Mouse (Mus musculus) neural tube, embryonic 11.5 days (tissue): Measurements from ENCODE around the gene Cmc4. TPM values are rescaled to one million over a fixed set of nuclear protein-coding genes. Genes with fewer than 3 reads are reported as not detected.

ENCODE experiments used
- ATAC-seq: fragments of 200-750 bp; cut with Nextera tagmentation; 2 replicates; pipeline ENCODE4 v1.8.0; 2017; ENCODE audit warnings: moderate number of reproducible peaks, mild to moderate bottlenecking, moderate TSS enrichment, moderate library complexity; ENCODE audit not compliant: insufficient read depth, low FRiP score, low TSS enrichment
- DNase-seq: peaks from one replicate; pipeline ENCODE4 v3.0.0-alpha.2; 2015; ENCODE audit warnings: low spot score
- H3K27ac ChIP-seq: fragments of 300-500 bp; sonication (generic); 2 replicates; pipeline ENCODE4 v1.5.1; 2014; ENCODE audit warnings: low read depth, mild to moderate bottlenecking, low read length
- H3K27me3 ChIP-seq: fragments of 300-500 bp; sonication (generic); 2 replicates; pipeline ENCODE4 v1.6.1; 2014; ENCODE audit warnings: mild to moderate bottlenecking, low read length, mixed read lengths; ENCODE audit not compliant: control insufficient read depth, insufficient read depth
- H3K36me3 ChIP-seq: fragments of 300-500 bp; sonication (generic); 2 replicates; pipeline ENCODE4 v1.6.1; 2014; ENCODE audit warnings: mild to moderate bottlenecking, low read length, moderate library complexity, mixed read lengths; ENCODE audit not compliant: control insufficient read depth, insufficient read depth
- H3K4me1 ChIP-seq: fragments of 300-500 bp; sonication (generic); 2 replicates; pipeline ENCODE4 v1.6.1; 2014; ENCODE audit warnings: low read length, mixed read lengths; ENCODE audit not compliant: control insufficient read depth, insufficient read depth
- H3K4me2 ChIP-seq: fragments of 300-500 bp; sonication (generic); 2 replicates; pipeline ENCODE4 v1.6.1; 2014; ENCODE audit warnings: low read depth, mild to moderate bottlenecking, moderate library complexity
- H3K4me3 ChIP-seq: fragments of 300-500 bp; sonication (generic); 2 replicates; pipeline ENCODE4 v1.5.1; 2014; ENCODE audit warnings: low read depth, low read length
- H3K9ac ChIP-seq: fragments of 300-500 bp; sonication (generic); 2 replicates; pipeline ENCODE4 v1.6.1; 2014; ENCODE audit warnings: mild to moderate bottlenecking, low read length
- H3K9me3 ChIP-seq: fragments of 300-500 bp; sonication (generic); 2 replicates; pipeline ENCODE4 v1.6.1; 2016; ENCODE audit warnings: low read length; ENCODE audit not compliant: control insufficient read depth
- WGBS: fragments of 180-500 bp; shearing (Covaris S2); extraction: QIAGEN DNeasy Blood & Tissue Kit; methylation state at CpG from one replicate; pipeline ENCODE4 v1.1.7; 2014; 5-methylcytosine and 5-hydroxymethylcytosine counted together
- polyA plus RNA-seq: library from polyadenylated mRNA; unstranded; fragments of >200 nt; fragmentation: Nextera tagmentation; extraction: Ambion mirVana; gene quantifications from 2 replicates; pipeline ENCODE4 v1.2.1, GENCODE M21; 2014

The Cmc4 gene
- polyA plus RNA-seq, 1 experiment from 2014 or later: 17.3 TPM

DNA sequence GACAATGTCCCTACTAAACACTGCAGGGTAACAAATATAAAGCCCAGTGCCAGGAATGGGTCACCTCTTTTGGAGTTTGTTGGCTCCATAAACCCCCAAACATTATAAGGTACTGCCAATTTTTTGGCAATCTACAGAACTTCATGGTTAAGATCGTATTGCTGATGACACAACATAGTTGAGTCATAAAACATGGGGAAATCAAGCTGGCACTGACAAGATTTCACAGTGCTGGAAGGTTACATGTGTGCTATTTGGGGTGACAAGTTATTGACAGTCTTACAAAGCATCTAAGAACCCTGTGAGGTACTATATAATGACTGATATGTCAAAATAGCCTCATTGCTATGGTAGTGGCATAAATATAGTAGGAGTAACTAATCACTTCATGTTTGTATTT is 35.2 kb downstream of the Cmc4 start:
- WGBS: 84% methylated on average over 1 of the region's 1 CpGs

DNA sequence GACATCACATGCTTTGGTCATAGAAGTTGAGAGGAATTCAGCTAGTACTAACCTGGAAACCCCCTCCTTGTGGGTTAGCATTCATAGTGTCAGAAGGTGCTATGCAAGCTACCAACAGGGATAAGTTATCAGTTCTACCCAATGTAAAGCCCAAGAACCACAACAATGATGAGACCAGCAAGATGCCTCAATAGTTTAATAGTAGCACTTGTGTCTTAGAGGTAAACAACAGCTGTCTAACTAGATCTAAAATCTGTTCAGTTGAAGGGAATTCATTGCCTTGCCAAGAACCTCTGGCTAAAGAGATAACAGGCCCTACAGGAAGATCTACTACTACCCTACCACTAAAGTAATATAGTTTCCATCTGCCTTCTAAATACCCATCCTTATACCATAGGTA is 39.6 kb downstream of the Cmc4 start:
- Histone ChIP-seq H3K27ac (no peak overlapping the region), H3K27me3 (no peaks in the 10 kb centered on the region), H3K4me2 (no peak overlapping the region), H3K4me3 (no peak overlapping the region), H3K4me1 (no peaks in the 10 kb centered on the region), H3K9ac (no peak overlapping the region), H3K9me3 (no peaks in the 10 kb centered on the region), H3K36me3 (no peaks in the 10 kb centered on the region)
- DNase-seq: no peak
- ATAC-seq: no peak

More for the DNA sequence above, 35.2 kb downstream of the Cmc4 start:
- no peaks in the 10 kb centered on the region for H3K4me1 ChIP-seq
- no peak overlapping the region for H3K9ac ChIP-seq
- ATAC-seq (no peak), DNase-seq (no peak)
- no peaks in the 10 kb centered on the region for H3K27me3 ChIP-seq
- no peak overlapping the region for H3K4me2 ChIP-seq
- H3K4me3 ChIP-seq: no peak overlapping the region
- no peaks in the 10 kb centered on the region for H3K9me3 ChIP-seq
- no peak overlapping the region for H3K27ac ChIP-seq
- H3K36me3 ChIP-seq: no peaks in the 10 kb centered on the region

DNA sequence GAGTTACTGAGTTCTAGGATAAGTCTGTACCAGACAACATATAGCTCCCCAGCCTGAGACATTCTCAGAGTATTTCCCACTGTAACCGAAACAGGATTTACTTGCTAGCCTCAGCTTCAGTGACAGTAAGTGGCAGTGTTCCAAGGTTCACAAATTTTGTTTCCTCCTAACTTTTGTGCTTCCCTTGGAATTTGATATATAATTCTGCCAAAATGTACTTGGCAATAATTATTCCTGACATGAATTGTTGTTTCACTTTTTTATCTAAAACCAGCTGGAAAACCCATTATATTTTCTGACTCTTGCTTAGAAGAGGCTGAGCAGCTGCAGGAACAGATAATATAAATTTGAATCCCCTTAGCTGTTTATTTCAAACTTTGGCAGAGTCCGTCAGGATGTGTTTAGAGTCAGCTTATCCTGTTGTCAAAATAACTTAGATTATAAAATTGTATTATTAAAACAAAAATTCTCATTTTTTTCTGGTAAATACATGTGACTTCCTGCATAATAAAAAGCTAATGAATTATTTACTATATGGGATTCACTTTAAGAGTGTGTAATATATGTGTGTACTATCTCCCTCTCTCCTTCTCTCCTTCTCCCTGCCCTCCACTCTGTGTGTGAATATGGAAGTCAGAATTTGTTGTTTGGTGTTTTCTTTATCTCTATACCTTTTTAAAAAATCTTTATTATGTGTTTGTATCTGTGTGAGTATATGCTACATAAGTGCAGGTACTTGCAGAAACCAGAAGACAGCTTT is 43.5 kb downstream of the Cmc4 start:
- Histone ChIP-seq H3K4me2 (no peak overlapping the region), H3K4me3 (no peak overlapping the region), H3K9me3 (no peaks in the 10 kb centered on the region), H3K36me3 (no peaks in the 10 kb centered on the region), H3K9ac (no peak overlapping the region), H3K27me3 (no peaks in the 10 kb centered on the region), H3K4me1 (no peaks in the 10 kb centered on the region), H3K27ac (no peak overlapping the region)
- 83% methylated on average over 2 of the region's 2 CpGs for WGBS
- DNase-seq: no peak
- no peak for ATAC-seq

DNA sequence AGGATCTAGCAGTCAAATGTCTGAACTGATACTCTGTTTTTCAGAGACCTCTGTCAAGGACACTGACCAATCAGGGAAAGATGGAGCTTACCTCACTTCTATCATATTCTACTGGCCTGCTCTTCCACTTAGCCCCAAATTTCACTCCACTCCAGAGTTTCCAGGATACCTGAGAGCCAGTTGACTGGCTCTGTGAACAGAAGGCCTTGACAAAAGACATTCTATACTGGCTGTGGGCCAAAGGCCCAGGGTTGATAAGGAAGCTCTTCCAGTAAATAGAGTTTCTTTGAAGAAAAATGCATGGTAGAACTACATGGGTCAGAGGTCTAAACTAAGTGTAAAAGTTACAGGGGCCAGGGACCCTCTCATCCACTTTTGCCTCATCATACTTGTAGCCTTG is 46.2 kb downstream of the Cmc4 start:
- Histone ChIP-seq H3K4me2 (no peak overlapping the region), H3K27ac (no peak overlapping the region), H3K9me3 (no peaks in the 10 kb centered on the region), H3K36me3 (no peaks in the 10 kb centered on the region), H3K4me1 (no peaks in the 10 kb centered on the region), H3K9ac (no peak overlapping the region), H3K4me3 (no peak overlapping the region), H3K27me3 (no peaks in the 10 kb centered on the region)
- DNase-seq: no peak
- ATAC-seq: no peak

Other genes starting within 250 kb of the Cmc4 start
- 39.4 and 40.1 TPM in 2 replicates for gene Fundc2, start 34.2 kb downstream of the Cmc4 start, polyA plus RNA-seq
- gene F8, start 34.0 kb downstream of the Cmc4 start, polyA plus RNA-seq: 0.80 and 1.2 TPM in 2 replicates
- 7.0 and 8.0 TPM in 2 replicates for gene Mtcp1, start within 50 bp of the Cmc4 start, polyA plus RNA-seq
- 62.6 and 71.7 TPM in 2 replicates for gene Brcc3, start within 50 bp of the Cmc4 start, polyA plus RNA-seq
- gene Vbp1, start 97.7 kb upstream of the Cmc4 start, polyA plus RNA-seq: 258 and 276 TPM in 2 replicates
- 12.6 and 15.3 TPM in 2 replicates for gene Rab39b, start 161.6 kb upstream of the Cmc4 start, polyA plus RNA-seq